Mouse (Mus musculus) heart, postnatal 0 days (tissue): ENCODE data around the gene Olfr807.

Source experiments
- CTCF ChIP-seq: IDR thresholded peaks from 2 replicates; pipeline ENCODE4 v1.5.1; 2016; ENCODE audit warnings: antibody characterized with exemption, control low read depth, low read depth
- EP300 ChIP-seq: IDR thresholded peaks from 2 replicates; pipeline ENCODE4 v1.6.1; 2016; ENCODE audit warnings: antibody characterized with exemption, low read depth

DNA sequence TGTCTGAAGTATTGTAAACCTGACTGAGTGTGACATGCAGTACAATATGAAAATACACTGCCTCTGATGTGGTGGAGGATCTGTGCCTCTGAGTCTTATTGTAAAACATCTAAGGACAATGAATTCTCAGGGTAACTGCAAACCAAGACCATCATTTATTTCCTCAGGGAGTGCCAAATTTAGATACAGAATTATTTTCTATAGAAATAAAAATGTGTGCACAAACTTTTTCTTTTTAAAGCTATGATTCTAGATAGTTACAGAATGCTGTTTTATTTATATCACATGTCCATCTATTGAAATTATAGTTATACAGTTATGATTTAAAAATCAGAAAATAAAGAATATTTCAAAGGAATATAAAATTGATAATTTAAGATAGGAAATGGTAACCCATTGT, 15.8 kb downstream of the Olfr807 start, which contains the start of gene Olfr806:
- TF ChIP-seq CTCF (no peak), EP300 (no peak)
